Mouse (Mus musculus) midbrain, embryonic 10.5 days (tissue): ENCODE results near the gene Tut7. TPM values are rescaled to one million over a fixed set of nuclear protein-coding genes. Genes with fewer than 3 reads are reported as not detected.

Source experiments
- DNase-seq: peaks from one replicate; pipeline ENCODE4 v3.0.0-alpha.2; 2017; ENCODE audit warnings: low spot score
- H3K27ac ChIP-seq: fragments of 300-500 bp; sonication (generic); replicated peaks from 2 replicates; pipeline ENCODE4 v1.5.1; 2016; ENCODE audit warnings: mild to moderate bottlenecking
- H3K27me3 ChIP-seq: fragments of 300-500 bp; sonication (generic); 2 replicates; pipeline ENCODE4 v1.6.1; 2016; ENCODE audit warnings: low read depth, mild to moderate bottlenecking; ENCODE audit not compliant: poor library complexity, severe bottlenecking
- H3K36me3 ChIP-seq: fragments of 300-500 bp; sonication (generic); 2 replicates; pipeline ENCODE4 v1.6.1; 2016; ENCODE audit warnings: mild to moderate bottlenecking, moderate library complexity
- H3K4me1 ChIP-seq: fragments of 300-500 bp; sonication (generic); 2 replicates; pipeline ENCODE4 v1.6.1; 2016
- H3K4me3 ChIP-seq: fragments of 300-500 bp; sonication (generic); 2 replicates; pipeline ENCODE4 v1.5.1; 2016; ENCODE audit warnings: mild to moderate bottlenecking, moderate library complexity
- H3K9me3 ChIP-seq: fragments of 300-500 bp; sonication (generic); replicated peaks from 2 replicates; pipeline ENCODE4 v1.6.1; 2016; ENCODE audit warnings: mild to moderate bottlenecking
- WGBS: fragments of 180-500 bp; shearing (Covaris S2); methylation state at CpG from one replicate; pipeline ENCODE4 v1.1.7; 2016; 5-methylcytosine and 5-hydroxymethylcytosine counted together
- polyA plus RNA-seq: library from polyadenylated mRNA; unstranded; fragments of >200 nt; fragmentation: Nextera tagmentation; extraction: Ambion mirVana; gene quantifications from 2 replicates; pipeline ENCODE4 v1.2.1, GENCODE M21; 2016

Gene Tut7
- polyA plus RNA-seq, 1 experiment from 2014 or later, result 34.8 TPM

- Histone ChIP-seq H3K27ac (no peak overlapping the region), H3K36me3 (peaks cover 88% of the 10 kb centered on the region), H3K4me1 (peaks cover 12% of the 10 kb centered on the region), H3K9me3 (no peaks in the 10 kb centered on the region), H3K4me3 (no peak overlapping the region), H3K27me3 (no peaks in the 10 kb centered on the region)
- WGBS, result 93% methylated on average over 3 of the region's 3 CpGs
- DNase-seq, result no peak
Observed at GRCm38 (mm10) chr13:59775168-59775567, 47.8 kb downstream of the Tut7 start.

GRCm38 (mm10) chr13:59771257-59771656, 51.7 kb downstream of the Tut7 start:
- no peaks in the 10 kb centered on the region for H3K27me3 ChIP-seq
- peaks cover 39% of the 10 kb centered on the region for H3K4me1 ChIP-seq
- H3K9me3 ChIP-seq, result no peaks in the 10 kb centered on the region
- WGBS, result 81% methylated on average over 9 of the region's 9 CpGs
- H3K36me3 ChIP-seq, result peaks cover 55% of the 10 kb centered on the region
- peak overlapping the region; percentile 95 for H3K27ac ChIP-seq
- no peak for DNase-seq
- H3K4me3 ChIP-seq, result peak overlapping the region; percentile 84; the same call in 1 of the 2 replicates

DNA sequence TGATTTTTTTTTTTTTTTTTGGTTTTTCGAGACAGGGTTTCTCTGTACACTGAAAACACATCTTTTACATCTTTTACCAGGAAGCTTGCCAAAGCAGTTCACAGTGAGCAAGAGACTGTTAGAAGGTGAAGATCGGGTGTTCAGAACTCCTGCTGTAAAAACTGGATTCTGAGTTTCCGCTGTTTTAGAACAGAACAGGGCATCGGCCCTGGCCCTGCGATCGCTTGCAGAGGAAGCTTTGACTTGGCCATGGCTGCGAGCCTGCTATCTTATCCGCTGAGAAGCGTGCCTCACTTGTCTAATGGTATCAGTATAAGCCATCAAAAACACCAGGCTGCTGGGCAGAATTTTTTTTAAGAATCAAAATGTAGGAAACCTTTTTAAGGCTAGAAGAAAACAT, 52.1 kb downstream of the Tut7 start:
- DNase-seq, result no peak
- H3K27me3 ChIP-seq, result no peaks in the 10 kb centered on the region
- WGBS, result 76% methylated on average over 9 of the region's 9 CpGs
- H3K36me3 ChIP-seq, result peaks cover 51% of the 10 kb centered on the region
- H3K4me1 ChIP-seq, result peaks cover 43% of the 10 kb centered on the region
- H3K4me3 ChIP-seq, result peak overlapping the region; percentile 84
- peak overlapping the region; percentile 95 for H3K27ac ChIP-seq
- no peaks in the 10 kb centered on the region for H3K9me3 ChIP-seq

DNA sequence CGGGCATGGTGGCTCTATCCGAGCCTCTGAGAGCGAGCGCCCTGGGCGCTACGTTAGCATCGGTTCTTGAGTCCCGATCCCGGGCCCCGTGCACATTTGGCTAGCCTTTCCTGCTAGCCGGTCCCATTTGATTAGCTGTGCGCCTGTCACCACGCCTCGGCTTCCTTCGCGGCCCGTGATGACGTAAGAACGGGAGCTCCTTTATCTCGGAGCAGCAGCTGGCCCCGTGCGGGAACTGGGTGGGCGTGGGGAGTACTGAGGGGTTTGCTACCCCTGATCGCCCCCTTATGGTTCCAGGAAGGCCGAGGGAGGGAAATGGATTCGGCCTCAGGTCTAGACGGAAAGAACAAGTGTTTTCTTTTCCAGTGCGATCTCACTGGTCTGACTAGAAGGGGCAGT, 52.8 kb downstream of the Tut7 start:
- peak overlapping the region; percentile 84 for H3K4me3 ChIP-seq
- peak; percentile 90 for DNase-seq
- no peaks in the 10 kb centered on the region for H3K9me3 ChIP-seq
- no peaks in the 10 kb centered on the region for H3K27me3 ChIP-seq
- H3K4me1 ChIP-seq, result peaks cover 47% of the 10 kb centered on the region
- H3K36me3 ChIP-seq, result peaks cover 44% of the 10 kb centered on the region
- H3K27ac ChIP-seq, result peak overlapping the region; percentile 95
- WGBS, result 1% methylated on average over 28 of the region's 28 CpGs

- H3K27ac ChIP-seq, result peak within 1 kb of the TSS; percentile 95
- WGBS, result under 1% methylated on average over 91 of the region's 91 CpGs
- DNase-seq, result peak; percentile 99
- peak within 1 kb of the TSS; percentile 84 for H3K4me3 ChIP-seq
- peaks cover 47% of the 10 kb centered on the region for H3K4me1 ChIP-seq
- no peaks in the 10 kb centered on the region for H3K27me3 ChIP-seq
- H3K9me3 ChIP-seq, result no peaks in the 10 kb centered on the region
- H3K36me3 ChIP-seq, result peaks cover 39% of the 10 kb centered on the region
Observed at GRCm38 (mm10) chr13:59769296-59770163, 53.4 kb downstream of the Tut7 start, which contains the start of gene Isca1. Gene Isca1 (minus strand): TSS chr13:59769810.

DNA sequence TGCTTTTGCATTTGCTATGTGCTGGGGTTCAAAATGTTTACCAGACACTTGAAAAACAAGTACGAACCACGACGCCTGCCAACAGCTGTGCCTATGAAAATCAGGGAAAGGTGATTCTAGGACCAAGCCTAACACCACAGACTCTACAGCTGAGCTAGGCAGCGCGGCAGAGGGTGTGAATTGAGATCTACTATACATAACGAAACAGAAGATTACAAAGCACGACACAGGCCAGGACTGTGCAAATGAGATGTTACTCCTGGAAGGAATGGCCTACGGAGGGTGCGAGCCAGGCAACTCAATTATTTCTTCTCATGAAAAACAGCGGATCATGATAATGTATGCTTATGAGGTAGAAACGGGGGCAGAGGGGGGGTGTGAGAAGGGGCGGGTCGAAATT, 54.4 kb downstream of the Tut7 start:
- Histone ChIP-seq H3K4me3 (peak overlapping the region; percentile 84), H3K9me3 (no peaks in the 10 kb centered on the region), H3K27ac (peak overlapping the region; percentile 35; the same call in 1 of the 2 replicates), H3K4me1 (peaks cover 47% of the 10 kb centered on the region), H3K36me3 (peaks cover 37% of the 10 kb centered on the region), H3K27me3 (no peaks in the 10 kb centered on the region)
- DNase-seq, result no peak
- 48% methylated on average over 13 of the region's 13 CpGs for WGBS

- Histone ChIP-seq H3K27ac (no peak overlapping the region), H3K4me1 (peaks cover 47% of the 10 kb centered on the region), H3K4me3 (no peak overlapping the region), H3K9me3 (no peaks in the 10 kb centered on the region), H3K36me3 (peaks cover 37% of the 10 kb centered on the region), H3K27me3 (no peaks in the 10 kb centered on the region)
- WGBS, result 88% methylated on average over 11 of the region's 11 CpGs
- no peak for DNase-seq
Observed at GRCm38 (mm10) chr13:59766786-59767515, 56.0 kb downstream of the Tut7 start.

DNA sequence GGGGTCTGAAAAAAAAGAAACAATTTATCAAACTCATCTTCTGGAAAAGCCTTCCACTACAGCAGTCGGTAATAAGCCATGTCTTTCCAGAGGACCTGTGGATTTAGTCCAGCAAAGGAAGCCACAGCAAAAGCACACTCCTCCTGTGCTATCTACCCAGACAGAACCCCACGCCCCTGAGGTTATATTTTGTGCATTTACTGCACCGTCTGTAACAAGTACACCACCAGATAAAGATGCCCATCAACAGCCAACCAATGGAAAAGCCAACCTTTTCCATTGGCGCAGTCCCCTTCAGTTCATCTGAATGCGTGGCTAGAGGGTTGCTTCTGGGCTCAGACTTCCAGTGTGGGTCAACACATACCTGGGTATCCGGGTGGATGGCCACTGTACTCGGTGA, 60.2 kb downstream of the Tut7 start:
- Histone ChIP-seq H3K36me3 (peaks cover 70% of the 10 kb centered on the region), H3K27me3 (no peaks in the 10 kb centered on the region), H3K4me1 (peaks cover 24% of the 10 kb centered on the region), H3K27ac (no peak overlapping the region), H3K4me3 (no peak overlapping the region), H3K9me3 (no peaks in the 10 kb centered on the region)
- 95% methylated on average over 7 of the region's 7 CpGs for WGBS
- no peak for DNase-seq

GRCm38 (mm10) chr13:59756906-59757305, 66.0 kb downstream of the Tut7 start:
- no peaks in the 10 kb centered on the region for H3K27me3 ChIP-seq
- H3K27ac ChIP-seq, result no peak overlapping the region
- no peak for DNase-seq
- H3K36me3 ChIP-seq, result peaks cover 81% of the 10 kb centered on the region
- H3K4me1 ChIP-seq, result no peaks in the 10 kb centered on the region
- H3K4me3 ChIP-seq, result no peak overlapping the region
- H3K9me3 ChIP-seq, result no peaks in the 10 kb centered on the region
- 94% methylated on average over 7 of the region's 7 CpGs for WGBS

- peaks cover 21% of the 10 kb centered on the region for H3K36me3 ChIP-seq
- no peaks in the 10 kb centered on the region for H3K4me1 ChIP-seq
- 87% methylated on average over 12 of the region's 12 CpGs for WGBS
- no peaks in the 10 kb centered on the region for H3K9me3 ChIP-seq
- no peak overlapping the region for H3K4me3 ChIP-seq
- no peaks in the 10 kb centered on the region for H3K27me3 ChIP-seq
- H3K27ac ChIP-seq, result no peak overlapping the region
- no peak for DNase-seq
Observed at GRCm38 (mm10) chr13:59750310-59750709, 72.6 kb downstream of the Tut7 start.

DNA sequence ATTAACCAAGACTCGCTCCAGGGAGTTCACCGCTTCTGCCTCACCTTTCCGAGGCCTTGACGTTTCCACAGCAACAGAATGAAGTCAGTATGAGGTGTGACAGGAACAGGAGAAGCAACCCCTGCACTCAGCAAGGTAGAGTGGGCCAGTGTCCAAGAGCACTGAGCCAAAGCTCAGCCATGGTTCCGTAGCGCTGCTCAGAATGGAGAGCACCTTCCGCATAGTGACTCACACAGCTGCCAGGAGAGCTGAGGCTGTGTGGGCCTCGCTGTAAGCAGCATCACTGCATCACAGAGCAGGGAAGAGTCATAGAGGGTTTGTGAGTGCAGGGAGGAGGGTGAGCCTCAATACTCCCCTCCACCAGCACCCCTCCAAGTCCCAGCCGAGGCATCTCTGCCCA, 76.2 kb downstream of the Tut7 start, which contains the start of gene 1700014D04Rik:
1700014D04Rik (minus strand) TSS at position 42 of the 400 bp plus-strand sequence.
- no peaks in the 10 kb centered on the region for H3K27me3 ChIP-seq
- no peak within 1 kb of the TSS for H3K4me3 ChIP-seq
- H3K4me1 ChIP-seq, result no peaks in the 10 kb centered on the region
- no peak within 1 kb of the TSS for H3K27ac ChIP-seq
- DNase-seq, result no peak
- H3K9me3 ChIP-seq, result no peaks in the 10 kb centered on the region
- 81% methylated on average over 9 of the region's 9 CpGs for WGBS
- H3K36me3 ChIP-seq, result no peaks in the 10 kb centered on the region

GRCm38 (mm10) chr13:59746164-59746563, 76.8 kb downstream of the Tut7 start:
- Histone ChIP-seq H3K9me3 (no peaks in the 10 kb centered on the region), H3K27ac (no peak overlapping the region), H3K4me1 (no peaks in the 10 kb centered on the region), H3K4me3 (no peak overlapping the region), H3K36me3 (no peaks in the 10 kb centered on the region), H3K27me3 (no peaks in the 10 kb centered on the region)
- DNase-seq, result no peak
- WGBS, result 70% methylated on average over 6 of the region's 6 CpGs

- 88% methylated on average over 6 of the region's 6 CpGs for WGBS
- Histone ChIP-seq H3K36me3 (no peaks in the 10 kb centered on the region), H3K27ac (no peak overlapping the region), H3K9me3 (no peaks in the 10 kb centered on the region), H3K4me1 (no peaks in the 10 kb centered on the region), H3K27me3 (no peaks in the 10 kb centered on the region), H3K4me3 (no peak overlapping the region)
- no peak for DNase-seq
Observed at GRCm38 (mm10) chr13:59745462-59745861, 77.5 kb downstream of the Tut7 start.
